Mouse (Mus musculus): ENCODE results near the gene Synj2.
A peak's percentile ranks its signal among the peaks of the same experiment; 100 is the strongest.
"Not testable (repeated sequence)": the region's sequence is repeated elsewhere in the genome, so short reads cannot be mapped to it uniquely, and the experiment has no call there.

Synj2 gene

DNA sequence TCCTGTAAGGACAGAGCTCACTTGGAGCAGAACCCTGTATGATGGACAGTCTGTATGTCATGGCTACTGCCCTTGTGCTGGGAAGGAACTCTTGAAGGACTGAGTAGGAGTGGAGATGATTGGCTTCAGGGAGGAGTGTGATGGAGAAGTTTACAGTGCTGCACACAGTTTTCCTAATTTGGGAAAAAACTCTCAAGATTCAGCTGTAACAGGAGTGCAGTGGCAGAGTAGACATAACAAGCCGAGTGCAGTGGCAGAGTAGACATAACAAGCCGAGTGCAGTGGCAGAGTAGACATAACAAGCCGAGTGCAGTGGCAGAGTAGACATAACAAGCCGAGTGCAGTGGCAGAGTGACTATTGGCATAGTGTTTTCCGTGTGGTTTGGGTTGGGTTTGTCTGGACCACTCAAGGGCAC lies 80.3 kb downstream of the Synj2 start:
- DNase-seq (ENCODE audit: low read depth in 2 of 2, low spot score in 2 of 2): not testable (repeated sequence)

DNA sequence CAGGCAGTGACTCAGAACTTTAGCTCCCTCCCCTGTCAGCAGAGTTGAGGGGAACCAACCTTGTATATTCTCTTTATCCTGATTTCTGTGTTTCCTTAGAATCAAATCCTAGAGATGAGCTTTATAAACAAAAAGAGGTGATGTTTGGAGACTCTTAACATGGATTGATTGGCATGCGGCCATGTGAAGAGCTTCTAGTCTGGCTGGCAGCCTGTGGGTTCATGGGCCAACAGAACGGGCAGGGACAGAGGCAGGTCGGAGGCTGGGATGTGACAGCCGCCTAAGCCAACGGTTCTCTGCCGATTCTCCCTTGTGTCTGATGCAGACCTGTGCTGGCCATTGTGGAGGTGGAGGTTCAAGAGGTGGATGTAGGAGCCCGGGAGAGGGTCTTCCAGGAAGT lies 84.8 kb downstream of the Synj2 start:
- DNase-seq (ENCODE audit: low read depth in 2 of 2, low spot score in 2 of 2): no peak

DNA sequence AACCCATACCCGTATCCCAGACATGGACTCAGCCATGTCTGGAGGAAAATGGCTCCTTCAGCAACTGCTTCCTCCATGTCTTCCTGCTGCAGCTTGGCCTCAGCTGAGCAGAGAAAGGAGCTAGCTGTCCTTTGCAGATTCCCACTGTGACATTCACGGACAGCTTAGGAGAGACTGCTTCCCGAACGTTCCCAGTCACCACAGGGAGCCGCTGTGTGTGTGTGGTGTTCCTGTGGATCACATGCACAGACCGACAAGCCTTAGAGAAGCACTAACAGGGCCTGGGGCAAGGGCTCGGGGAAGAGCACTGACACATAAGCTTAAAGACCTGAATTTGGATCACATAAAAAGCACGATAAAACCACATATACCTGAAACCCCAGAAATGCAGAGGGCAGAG lies 94.6 kb downstream of the Synj2 start:
- no peak for DNase-seq (ENCODE audit: low read depth in 2 of 2, low spot score in 2 of 2)

DNA sequence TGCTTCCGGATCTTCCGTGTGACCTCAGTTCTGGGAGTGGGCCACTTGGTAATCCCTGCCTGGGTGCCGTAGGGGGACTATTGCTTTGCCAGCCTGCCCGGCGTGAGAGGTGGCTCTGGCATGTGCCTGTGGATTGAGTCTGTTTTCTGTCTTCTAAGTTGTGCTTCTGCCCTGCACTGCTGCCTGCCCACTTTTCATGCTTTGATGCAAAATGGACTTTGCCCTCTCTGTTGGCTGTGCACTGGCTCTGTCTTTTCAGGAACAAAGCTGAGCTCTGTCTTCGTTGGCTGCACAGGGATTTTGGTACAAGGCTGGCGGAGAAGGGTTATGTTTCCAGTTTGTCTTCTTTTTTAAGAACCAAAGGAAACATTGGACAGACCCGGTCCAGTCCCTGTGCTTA lies 95.4 kb downstream of the Synj2 start:
- no peak for DNase-seq (ENCODE audit: low read depth in 2 of 2, low spot score in 2 of 2)

DNA sequence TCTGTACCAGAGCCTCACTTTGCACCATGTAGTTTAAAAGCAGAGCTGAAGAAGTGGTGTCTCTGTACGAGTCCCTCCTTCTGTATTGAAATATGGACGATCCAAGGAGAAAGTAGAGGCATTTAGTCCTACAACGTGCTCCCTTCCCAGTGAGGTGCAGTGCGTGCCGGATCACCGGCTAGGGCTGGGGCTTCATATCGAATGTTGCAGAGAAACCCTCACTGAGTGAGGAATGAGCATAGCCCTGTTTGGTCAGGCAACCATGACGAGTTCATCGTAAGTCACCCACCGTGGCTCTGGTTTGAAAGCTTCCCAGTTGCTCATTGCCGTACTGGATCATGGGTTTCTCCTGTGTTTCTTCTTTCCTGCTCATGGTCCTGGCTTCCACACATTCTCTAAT lies 95.8 kb downstream of the Synj2 start:
- no peak for DNase-seq (ENCODE audit: low read depth in 2 of 2, low spot score in 2 of 2)

DNA sequence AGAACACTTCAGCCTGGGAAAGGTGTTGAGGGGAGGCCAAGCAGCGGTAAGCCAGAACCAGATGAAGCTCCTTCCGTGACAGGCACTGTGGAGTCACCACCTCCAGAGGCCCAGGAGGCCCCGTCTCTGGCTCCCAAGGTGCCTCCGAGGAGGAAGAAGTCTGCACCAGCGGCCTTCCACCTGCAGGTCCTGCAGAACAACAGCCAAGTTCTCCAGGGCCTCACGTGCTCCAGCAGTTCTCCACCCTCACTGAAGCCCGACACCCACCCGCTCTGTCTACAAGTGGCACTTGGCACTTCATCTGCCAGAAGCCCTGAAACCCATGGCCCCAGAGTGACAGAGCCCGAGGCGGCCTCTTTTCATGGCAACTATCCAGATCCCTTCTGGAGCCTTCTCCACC lies 96.4 kb downstream of the Synj2 start:
- no peak for DNase-seq (ENCODE audit: low read depth in 2 of 2, low spot score in 2 of 2)

DNA sequence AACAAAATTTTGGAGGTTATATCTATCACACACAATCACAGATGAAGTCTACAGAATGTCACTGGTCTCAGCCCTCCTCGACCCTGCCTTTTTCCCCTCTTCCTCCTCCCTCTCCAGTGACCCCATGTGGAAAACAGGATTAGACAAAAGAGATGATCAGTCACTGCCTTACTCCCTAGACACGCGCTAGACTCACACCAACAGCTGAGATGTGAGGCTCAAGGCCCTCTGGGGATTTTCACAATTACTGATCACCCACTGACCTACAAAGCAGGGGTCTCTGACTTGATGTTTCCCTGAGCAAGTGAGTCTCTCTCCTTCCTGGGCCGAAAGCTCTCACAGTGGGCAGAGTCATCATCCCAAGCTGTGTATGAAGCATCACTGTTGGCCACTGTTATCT lies 111.7 kb downstream of the Synj2 start:
- no peak for DNase-seq (ENCODE audit: low read depth in 2 of 2, low spot score in 2 of 2)

DNA sequence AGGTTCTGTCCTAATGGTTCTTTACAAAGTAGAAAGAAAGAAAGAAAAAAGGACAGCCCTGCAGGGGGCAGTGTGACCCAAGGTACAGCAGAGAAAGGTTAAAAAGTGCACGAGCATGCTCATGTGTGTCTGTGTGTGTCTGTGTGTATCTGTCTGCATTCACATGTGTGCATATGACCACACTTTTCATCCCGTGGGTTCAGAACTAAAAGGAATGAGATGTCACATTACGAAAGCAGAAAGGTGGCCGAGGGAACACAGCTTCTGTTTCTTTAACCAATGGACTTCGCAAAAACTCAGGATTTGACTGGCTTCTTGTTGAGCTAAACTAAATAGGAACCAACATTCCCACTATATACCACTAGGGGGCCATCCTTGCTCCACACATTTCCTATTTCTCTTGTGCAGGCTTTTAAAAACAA lies 113.9 kb downstream of the Synj2 start:
- peak; percentile 51 to 67 for DNase-seq (ENCODE audit: low read depth in 2 of 2, low spot score in 2 of 2)

DNA sequence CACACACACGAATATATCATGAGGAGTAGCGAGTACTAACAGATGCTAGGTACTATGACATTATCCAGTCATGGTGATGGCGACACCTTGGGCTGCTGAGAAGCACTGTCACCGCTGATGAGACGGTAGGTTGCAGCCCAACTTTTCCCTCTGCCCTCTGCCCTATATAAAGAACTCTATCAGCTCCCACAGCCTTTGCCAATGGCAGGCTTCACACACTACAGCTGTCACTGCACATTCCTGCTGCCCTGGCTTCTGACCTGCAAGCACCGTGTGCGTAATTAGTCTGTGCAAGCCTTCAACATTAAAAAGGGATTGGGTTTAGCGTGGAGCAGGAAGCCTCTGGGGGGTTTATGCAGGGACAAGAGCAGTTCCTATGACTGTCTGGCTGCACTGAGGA lies 121.7 kb downstream of the Synj2 start:
- no peak for DNase-seq (ENCODE audit: low read depth in 2 of 2, low spot score in 2 of 2)

DNA sequence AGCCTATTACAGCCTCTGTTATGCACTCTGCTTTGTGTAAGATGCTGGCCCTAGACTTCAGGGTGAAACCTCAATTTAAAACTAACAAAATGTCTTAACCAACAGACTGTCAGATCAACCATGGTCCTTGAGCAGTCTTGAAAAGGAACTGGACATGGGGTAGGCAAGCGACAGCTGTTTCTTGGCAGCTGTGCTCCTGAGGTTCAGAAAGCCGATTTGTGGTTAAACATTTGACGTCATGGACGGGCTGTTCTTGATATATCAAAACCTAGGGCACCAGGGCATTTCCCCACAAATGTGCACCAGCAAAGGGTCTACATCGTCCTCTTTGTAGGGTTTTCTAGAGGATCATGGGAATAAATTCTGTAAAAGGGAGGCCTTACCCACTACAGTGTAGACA lies 122.5 kb downstream of the Synj2 start:
- DNase-seq (ENCODE audit: low read depth in 2 of 2, low spot score in 2 of 2): no peak

DNA sequence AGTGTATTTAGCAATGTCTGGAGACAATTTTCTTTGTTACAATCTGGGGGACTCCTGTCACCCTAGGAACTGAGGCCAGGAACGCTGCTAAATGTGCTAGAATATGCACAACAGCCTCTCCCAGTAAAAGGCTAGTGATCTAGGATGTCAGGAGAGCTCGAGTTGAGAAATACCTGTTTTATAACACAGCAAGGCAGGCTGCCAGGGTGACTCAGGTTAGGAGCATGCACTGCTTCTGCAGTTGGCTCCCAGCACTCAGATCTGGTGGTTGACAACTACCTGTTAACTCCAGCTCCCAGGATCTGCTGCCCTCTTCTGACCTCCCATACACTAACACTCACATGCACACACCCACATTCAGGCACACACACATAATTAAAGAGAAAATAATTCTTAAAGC lies 124.9 kb downstream of the Synj2 start:
- no peak for DNase-seq (ENCODE audit: low read depth in 2 of 2, low spot score in 2 of 2)

DNA sequence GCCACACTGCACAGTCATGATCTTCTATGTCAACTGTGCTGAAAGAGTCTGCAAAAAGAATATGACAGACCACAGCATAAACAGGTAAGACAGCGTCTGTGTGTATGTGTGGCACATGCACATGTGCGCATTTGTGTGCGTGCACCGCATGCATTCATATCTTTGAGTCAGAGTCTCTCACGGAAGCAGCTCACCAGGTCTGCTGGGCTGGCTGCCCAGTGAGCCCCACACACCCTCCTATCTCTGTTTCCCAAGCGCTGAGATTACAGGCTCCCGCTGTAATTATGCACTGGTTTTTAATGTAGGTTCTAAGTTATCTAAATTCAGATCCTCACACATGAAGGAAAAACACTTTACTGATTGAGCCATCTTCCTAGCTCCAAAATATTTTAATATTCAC lies 126.5 kb downstream of the Synj2 start:
- DNase-seq (ENCODE audit: low read depth in 2 of 2, low spot score in 2 of 2): no peak

DNA sequence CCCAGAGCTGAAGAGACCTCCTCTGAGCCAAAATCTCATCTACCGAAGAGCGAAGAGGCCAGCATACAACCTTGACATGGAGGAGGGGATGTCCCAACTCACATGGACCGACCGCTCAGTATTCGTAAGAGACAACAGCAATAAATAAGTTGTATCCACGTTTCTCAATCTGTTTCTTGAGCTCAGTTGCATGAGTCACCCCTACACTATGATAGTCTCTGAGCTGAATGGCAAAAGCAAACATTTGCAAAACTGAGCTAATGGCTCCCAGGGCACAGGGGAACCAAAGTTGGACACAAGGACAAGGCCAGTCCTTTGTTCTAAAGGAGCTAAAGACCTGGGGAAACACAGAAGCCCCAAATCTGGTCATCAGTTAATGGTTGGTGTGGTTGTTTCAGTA lies 128.8 kb downstream of the Synj2 start:
- no peak for DNase-seq (ENCODE audit: low read depth in 2 of 2, low spot score in 2 of 2)

DNA sequence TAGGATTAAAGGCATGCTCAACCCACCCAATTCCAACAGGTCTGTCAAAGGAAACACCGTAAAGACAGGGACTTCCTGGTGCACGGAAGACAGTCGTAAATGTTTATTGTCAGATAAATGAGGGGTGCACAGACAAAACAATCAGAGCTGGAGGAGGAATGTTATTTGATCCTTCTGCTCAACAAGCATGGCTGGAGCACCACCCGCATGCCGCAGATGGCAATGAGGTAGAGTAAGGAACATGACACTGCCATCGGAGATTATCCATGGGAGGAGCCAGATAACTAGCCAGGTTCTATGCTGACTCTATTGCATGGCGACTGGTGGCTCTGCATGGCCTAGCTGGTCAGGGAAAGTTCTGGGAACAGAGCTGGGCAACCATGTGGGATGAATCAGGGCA lies 132.3 kb downstream of the Synj2 start:
- no peak for DNase-seq (ENCODE audit: low read depth in 2 of 2, low spot score in 2 of 2)

DNA sequence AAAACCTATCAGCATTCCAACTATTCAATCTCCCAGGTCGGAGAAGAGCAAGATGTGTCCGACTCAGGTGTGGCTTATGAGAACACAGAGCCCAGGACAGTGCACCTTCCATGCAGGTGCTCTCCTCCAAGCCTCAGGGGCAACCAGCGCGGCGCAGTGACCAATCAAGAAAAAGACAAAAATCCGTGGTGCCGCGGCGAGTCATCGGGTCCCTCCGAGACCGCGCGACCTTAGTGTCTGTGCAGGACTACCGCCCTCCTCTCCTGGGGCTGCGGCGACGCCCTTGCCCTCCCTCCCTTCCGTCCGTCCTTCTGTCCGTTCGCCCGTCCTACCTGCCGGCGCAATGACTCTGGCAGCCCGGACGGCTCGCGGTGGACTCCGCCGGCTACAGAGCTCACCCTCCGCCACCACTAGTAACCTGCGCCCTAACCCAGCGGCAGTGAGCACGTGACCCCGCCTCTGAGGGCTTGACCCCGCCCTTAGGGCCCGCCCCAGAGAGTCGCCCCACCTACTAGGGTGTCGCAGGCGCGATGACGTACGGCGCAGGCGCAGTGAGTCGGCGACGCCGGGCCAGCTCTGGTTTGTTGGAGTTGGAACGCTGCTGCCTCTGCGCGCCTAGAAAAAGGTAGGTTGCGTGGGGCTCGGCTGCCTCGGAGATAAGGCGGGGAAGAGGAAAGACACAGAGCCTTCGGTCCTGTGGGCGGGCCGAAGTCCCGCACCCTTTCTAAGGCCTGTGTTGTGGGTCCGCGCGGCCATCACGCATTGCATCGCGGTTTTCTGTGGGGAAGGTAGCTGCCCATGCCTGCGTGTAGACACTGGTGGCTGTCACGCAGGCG lies 138.4 kb downstream of the Synj2 start, which contains the start of the genes Serac1 and Gtf2h5:
TSS of gene Serac1 (minus strand) at position 455 of the 836 bp plus-strand sequence.
TSS of gene Gtf2h5 (plus strand) at position 500 of the 836 bp plus-strand sequence.
- peak; percentile 98 to 99 for DNase-seq (ENCODE audit: low read depth in 2 of 2, low spot score in 2 of 2)

DNA sequence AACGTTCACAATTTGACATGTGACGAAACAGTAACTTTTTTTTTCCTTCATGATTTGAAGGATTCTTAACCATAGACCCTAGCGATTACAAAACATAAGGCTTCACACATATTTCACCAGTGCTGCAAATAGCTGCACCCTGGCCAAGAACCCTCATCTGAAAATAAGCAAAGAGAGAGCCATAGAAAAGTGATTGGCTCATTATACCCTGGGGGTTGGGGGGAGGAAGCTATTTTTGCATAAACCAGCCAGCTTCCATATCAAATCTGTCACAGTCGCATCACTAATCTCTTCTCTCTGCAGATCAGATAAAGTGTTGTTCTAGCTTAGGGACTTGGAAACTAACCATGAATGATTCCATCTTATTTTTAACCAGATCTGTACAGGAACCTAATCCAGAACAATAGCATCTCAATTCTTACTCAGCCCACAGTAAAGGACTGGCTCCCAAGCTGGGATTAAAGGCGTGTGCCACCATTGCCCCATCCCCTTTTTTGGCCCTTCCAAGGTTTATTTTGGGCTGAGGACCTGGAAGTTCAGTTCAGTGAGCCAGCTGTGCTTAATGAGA lies 142.3 kb downstream of the Synj2 start:
- DNase-seq (ENCODE audit: low read depth in 2 of 2, low spot score in 2 of 2): no peak

DNA sequence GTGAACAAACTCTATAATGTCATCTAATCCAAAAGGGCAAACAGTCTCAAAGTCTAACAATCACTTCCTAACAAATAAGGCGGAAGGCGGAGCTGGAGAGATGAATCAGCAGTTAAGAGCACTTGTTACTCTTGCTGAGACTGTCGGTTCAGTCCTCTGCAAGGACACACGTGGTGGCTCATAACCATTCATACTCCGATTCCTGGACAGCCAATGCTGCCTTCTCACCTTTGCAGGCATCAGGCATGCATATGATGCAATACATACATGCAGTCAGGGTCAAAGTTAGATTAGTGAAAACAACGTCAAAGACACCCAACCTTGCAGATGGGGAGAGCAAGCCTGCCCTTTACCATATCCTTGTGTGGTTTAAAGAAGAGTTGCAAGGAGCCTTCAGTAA lies 150.5 kb downstream of the Synj2 start:
- DNase-seq (ENCODE audit: low read depth in 2 of 2, low spot score in 2 of 2): no peak
